Mouse (Mus musculus) embryonic facial prominence, embryonic 14.5 days (tissue): Measurements from ENCODE around the gene Oard1. TPM values are rescaled to one million over a fixed set of nuclear protein-coding genes. Genes with fewer than 3 reads are reported as not detected.

Experiments
- ATAC-seq: fragments of 200-750 bp; cut with Nextera tagmentation; 2 replicates; pipeline ENCODE4 v1.8.0; 2017; ENCODE audit warnings: low read depth, moderate number of reproducible peaks, moderate TSS enrichment
- DNase-seq: peaks from one replicate; pipeline ENCODE4 v3.0.0-alpha.2; 2015; ENCODE audit warnings: low spot score
- H3K27ac ChIP-seq: fragments of 300-500 bp; sonication (generic); replicated peaks from 2 replicates; pipeline ENCODE4 v1.5.1; 2014; ENCODE audit warnings: low read depth, mild to moderate bottlenecking, low read length, moderate library complexity
- H3K27me3 ChIP-seq: fragments of 300-500 bp; sonication (generic); replicated peaks from 2 replicates; pipeline ENCODE4 v1.6.1; 2014; ENCODE audit warnings: low read length; ENCODE audit not compliant: control insufficient read depth, insufficient read depth
- H3K36me3 ChIP-seq: fragments of 300-500 bp; sonication (generic); 2 replicates; pipeline ENCODE4 v1.6.1; 2014; ENCODE audit warnings: low read length, mixed read lengths; ENCODE audit not compliant: control insufficient read depth, insufficient read depth
- H3K4me1 ChIP-seq: fragments of 300-500 bp; sonication (generic); 2 replicates; pipeline ENCODE4 v1.6.1; 2014; ENCODE audit warnings: antibody characterized with exemption, low read length; ENCODE audit not compliant: control insufficient read depth, insufficient read depth
- H3K4me2 ChIP-seq: fragments of 300-500 bp; sonication (generic); 2 replicates; pipeline ENCODE4 v1.6.1; 2014; ENCODE audit warnings: low read depth, mild to moderate bottlenecking, low read length, moderate library complexity, mixed read lengths
- H3K4me3 ChIP-seq: fragments of 300-500 bp; sonication (generic); 2 replicates; pipeline ENCODE4 v1.5.1; 2014; ENCODE audit warnings: low read depth, mild to moderate bottlenecking, low read length
- H3K9ac ChIP-seq: fragments of 300-500 bp; sonication (generic); 2 replicates; pipeline ENCODE4 v1.6.1; 2014; ENCODE audit warnings: low read depth, mild to moderate bottlenecking, low read length, moderate library complexity, mixed read lengths
- H3K9me3 ChIP-seq: fragments of 300-500 bp; sonication (generic); 2 replicates; pipeline ENCODE4 v1.6.1; 2016; ENCODE audit warnings: low read length; ENCODE audit not compliant: control insufficient read depth
- WGBS: fragments of 180-500 bp; shearing (Covaris S2); extraction: QIAGEN DNeasy Blood & Tissue Kit; methylation state at CpG from one replicate; pipeline ENCODE4 v1.1.7; 2014; 5-methylcytosine and 5-hydroxymethylcytosine counted together
- polyA plus RNA-seq: library from polyadenylated mRNA; unstranded; fragments of >200 nt; fragmentation: Nextera tagmentation; extraction: Ambion mirVana; gene quantifications from 2 replicates; pipeline ENCODE4 v1.2.1, GENCODE M21; 2014

The Oard1 gene
- polyA plus RNA-seq, 1 experiment from 2014 or later, result 38.1 TPM

DNA sequence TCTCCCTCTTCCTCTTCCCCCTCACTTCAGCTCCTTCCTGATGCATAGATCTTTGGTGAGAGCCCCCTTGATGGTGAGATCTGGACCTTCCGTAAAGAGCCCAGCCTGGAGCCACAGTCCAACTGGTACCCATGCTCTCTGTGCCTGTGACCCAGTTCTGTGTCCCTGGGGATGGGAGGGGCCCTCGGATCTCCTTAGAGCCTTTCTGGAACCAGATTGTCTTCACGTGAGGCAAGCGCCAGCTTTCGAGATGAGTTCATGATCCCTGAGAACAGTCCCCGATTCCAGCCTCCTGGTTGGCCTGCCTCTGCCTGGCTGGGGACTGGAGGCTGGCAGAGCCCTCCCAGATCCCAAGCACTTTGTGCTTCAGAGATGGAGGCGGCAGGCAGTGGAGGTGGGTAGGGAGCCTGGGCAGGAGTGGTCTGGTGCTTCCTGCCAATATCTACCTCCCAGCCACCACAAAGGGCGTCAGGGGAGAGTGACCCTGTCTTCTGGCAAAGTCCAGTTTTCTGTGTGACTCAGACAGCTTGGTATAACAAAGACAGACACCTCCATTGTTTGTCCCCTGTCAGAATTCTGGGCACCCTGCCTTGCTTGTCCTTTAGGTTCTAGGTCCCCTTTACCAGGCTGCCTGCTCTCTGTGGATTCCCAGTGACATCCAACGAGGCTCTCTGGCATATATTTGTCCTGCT lies 42.1 kb downstream of the Oard1 start:
- H3K27ac ChIP-seq, result no peak overlapping the region
- H3K4me3 ChIP-seq, result no peak overlapping the region
- 69% methylated on average over 9 of the region's 9 CpGs for WGBS
- no peak overlapping the region for H3K4me2 ChIP-seq
- H3K9me3 ChIP-seq, result no peaks in the 10 kb centered on the region
- no peaks in the 10 kb centered on the region for H3K4me1 ChIP-seq
- no peaks in the 10 kb centered on the region for H3K36me3 ChIP-seq
- no peaks in the 10 kb centered on the region for H3K27me3 ChIP-seq
- no peak overlapping the region for H3K9ac ChIP-seq
- DNase-seq (no peak), ATAC-seq (no peak)

- Histone ChIP-seq H3K4me3 (no peak overlapping the region), H3K4me2 (no peak overlapping the region), H3K4me1 (no peaks in the 10 kb centered on the region), H3K9ac (no peak overlapping the region), H3K36me3 (no peaks in the 10 kb centered on the region), H3K9me3 (no peaks in the 10 kb centered on the region), H3K27me3 (no peaks in the 10 kb centered on the region), H3K27ac (no peak overlapping the region)
- no peak for ATAC-seq
- DNase-seq, result no peak
- 70% methylated on average over 7 of the region's 7 CpGs for WGBS
Measured at GRCm38 (mm10) chr17:48453489-48453888, 43.7 kb downstream of the Oard1 start.

- H3K9me3 ChIP-seq, result no peaks in the 10 kb centered on the region
- H3K27me3 ChIP-seq, result no peaks in the 10 kb centered on the region
- ATAC-seq, result no peak
- WGBS, result 54% methylated on average over 7 of the region's 7 CpGs
- 0 out of 2 replicates have a peak overlapping the region, but pooled peaks have one; percentile 7 for H3K4me2 ChIP-seq
- no peaks in the 10 kb centered on the region for H3K4me1 ChIP-seq
- H3K27ac ChIP-seq, result no peak overlapping the region
- no peak overlapping the region for H3K4me3 ChIP-seq
- no peaks in the 10 kb centered on the region for H3K36me3 ChIP-seq
- DNase-seq, result no peak
- no peak overlapping the region for H3K9ac ChIP-seq
Measured at GRCm38 (mm10) chr17:48454190-48454589, 44.4 kb downstream of the Oard1 start.

GRCm38 (mm10) chr17:48454688-48455087 lies 44.9 kb downstream of the Oard1 start, which contains the start of gene Unc5cl:
TSS of gene Unc5cl (plus strand) at chr17:48454901.
- 57% methylated on average over 11 of the region's 11 CpGs for WGBS
- Histone ChIP-seq H3K9me3 (no peaks in the 10 kb centered on the region), H3K4me2 (0 out of 2 replicates have a peak within 1 kb of the TSS, but pooled peaks have one; percentile 7), H3K4me3 (no peak within 1 kb of the TSS), H3K27me3 (no peaks in the 10 kb centered on the region), H3K4me1 (no peaks in the 10 kb centered on the region), H3K27ac (no peak within 1 kb of the TSS), H3K36me3 (no peaks in the 10 kb centered on the region), H3K9ac (no peak within 1 kb of the TSS)
- ATAC-seq, result 0 out of 2 replicates have a peak, but pooled peaks have one; percentile 47
- DNase-seq, result no peak

DNA sequence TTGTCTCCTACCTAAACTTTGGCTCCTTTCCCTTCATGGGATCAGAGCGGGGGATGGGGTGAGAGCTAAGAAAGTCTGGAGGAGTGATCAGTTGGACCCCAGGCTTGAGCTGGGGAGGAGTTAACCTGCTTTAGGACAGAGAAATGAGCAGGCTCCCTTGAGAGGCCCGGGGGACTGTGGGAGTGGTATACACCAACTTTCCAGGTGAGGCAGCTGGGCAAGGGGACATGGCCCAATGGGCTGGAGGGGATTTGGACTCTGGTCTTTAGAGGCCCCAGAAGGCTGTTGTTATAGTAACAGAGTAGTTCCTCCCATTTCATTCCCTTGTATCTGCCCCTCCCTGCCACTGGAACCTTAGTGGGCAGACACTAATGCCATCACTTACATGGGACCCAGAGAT lies 46.1 kb downstream of the Oard1 start:
- Histone ChIP-seq H3K4me2 (no peak overlapping the region), H3K4me3 (no peak overlapping the region), H3K36me3 (no peaks in the 10 kb centered on the region), H3K4me1 (no peaks in the 10 kb centered on the region), H3K27me3 (no peaks in the 10 kb centered on the region), H3K9ac (no peak overlapping the region), H3K27ac (no peak overlapping the region), H3K9me3 (no peaks in the 10 kb centered on the region)
- 92% methylated on average over 2 of the region's 2 CpGs for WGBS
- ATAC-seq (no peak), DNase-seq (no peak)

GRCm38 (mm10) chr17:48457971-48458653 lies 48.3 kb downstream of the Oard1 start:
- Histone ChIP-seq H3K36me3 (no peaks in the 10 kb centered on the region), H3K4me1 (no peaks in the 10 kb centered on the region), H3K4me3 (no peak overlapping the region), H3K27ac (no peak overlapping the region), H3K4me2 (no peak overlapping the region), H3K27me3 (no peaks in the 10 kb centered on the region), H3K9ac (no peak overlapping the region), H3K9me3 (no peaks in the 10 kb centered on the region)
- no peak for DNase-seq
- ATAC-seq, result no peak
- 79% methylated on average over 13 of the region's 13 CpGs for WGBS

DNA sequence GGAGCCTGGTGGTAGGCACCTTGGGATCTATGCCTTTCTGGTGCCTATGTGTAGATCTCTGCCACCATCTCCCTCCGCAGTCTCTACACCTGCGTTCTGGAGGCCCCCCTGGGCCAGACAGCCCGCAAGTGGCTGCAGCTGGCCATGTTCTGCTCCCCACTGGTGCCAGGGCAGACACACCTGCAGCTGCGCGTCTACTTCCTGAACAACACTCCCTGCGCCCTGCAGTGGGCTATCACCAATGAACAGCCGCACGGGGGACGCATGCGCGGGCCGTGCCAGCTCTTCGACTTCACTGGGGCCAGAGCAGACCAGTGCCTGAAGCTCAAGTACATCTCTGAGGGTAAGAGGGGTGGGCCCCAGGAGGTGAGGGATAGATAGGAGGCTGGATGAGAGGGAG lies 52.3 kb downstream of the Oard1 start:
- 95% methylated on average over 13 of the region's 13 CpGs for WGBS
- Histone ChIP-seq H3K4me2 (no peak overlapping the region), H3K9ac (no peak overlapping the region), H3K9me3 (no peaks in the 10 kb centered on the region), H3K4me3 (no peak overlapping the region), H3K36me3 (no peaks in the 10 kb centered on the region), H3K4me1 (no peaks in the 10 kb centered on the region), H3K27ac (no peak overlapping the region), H3K27me3 (peaks cover 8% of the 10 kb centered on the region; the same call in 1 of the 2 replicates)
- ATAC-seq (no peak), DNase-seq (no peak)

DNA sequence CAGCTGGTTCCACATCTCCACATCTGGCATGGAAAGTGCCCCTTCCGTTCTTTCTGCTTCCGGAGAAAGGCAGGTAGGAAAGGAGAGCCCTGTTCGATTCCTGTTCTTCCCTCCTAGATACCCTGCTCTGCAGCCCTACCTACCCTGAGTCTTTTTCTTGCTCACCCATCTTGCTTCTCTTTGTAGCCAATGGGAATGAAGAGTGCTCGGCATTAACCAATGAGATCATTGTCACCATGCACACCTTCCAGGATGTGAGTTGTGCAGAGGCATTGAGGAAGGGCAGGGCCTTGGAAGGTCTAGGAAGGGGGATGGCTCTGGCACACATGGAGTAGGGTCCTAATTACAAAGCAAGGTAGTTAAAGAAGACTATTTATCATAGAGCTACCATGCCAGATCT lies 53.6 kb downstream of the Oard1 start:
- Histone ChIP-seq H3K27me3 (peaks cover 11% of the 10 kb centered on the region; the same call in 1 of the 2 replicates), H3K36me3 (no peaks in the 10 kb centered on the region), H3K9ac (no peak overlapping the region), H3K4me1 (no peaks in the 10 kb centered on the region), H3K27ac (no peak overlapping the region), H3K4me3 (no peak overlapping the region), H3K4me2 (no peak overlapping the region), H3K9me3 (no peaks in the 10 kb centered on the region)
- no peak for ATAC-seq
- 95% methylated on average over 4 of the region's 4 CpGs for WGBS
- DNase-seq, result no peak
